Mouse (Mus musculus): Measurements from ENCODE around the gene Dis3l. TPM values are rescaled to one million over a fixed set of nuclear protein-coding genes. Genes with fewer than 3 reads are reported as not detected.
"Not testable (repeated sequence)": the region's sequence is repeated elsewhere in the genome, so short reads cannot be mapped to it uniquely, and the experiment has no call there.

Gene Dis3l
- polyA plus RNA-seq, 1 experiment, result 94.9 TPM

DNA sequence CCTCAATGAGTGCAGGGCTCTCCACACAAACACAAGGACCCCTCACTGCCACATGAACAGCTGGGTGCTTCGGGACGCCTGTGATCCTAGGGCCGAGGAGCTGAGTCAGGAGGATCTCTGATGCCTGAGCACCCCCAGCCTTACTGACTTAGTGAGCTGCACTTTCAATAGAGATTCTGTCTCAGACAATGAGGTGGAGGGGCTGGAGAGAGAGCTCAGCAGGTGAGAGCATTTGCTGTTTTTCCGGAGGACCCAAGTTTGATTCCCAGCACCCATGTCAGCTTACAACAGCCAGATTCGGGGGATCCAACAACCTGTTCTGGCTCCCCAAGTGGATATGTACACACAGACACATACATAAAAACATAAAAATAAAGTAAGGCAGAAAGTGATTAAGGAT lies 24.1 kb downstream of the Dis3l start:
- H3K4me1 ChIP-seq (ENCODE audit: control insufficient read depth, insufficient read depth, low read length), result no peaks in the 10 kb centered on the region
- no peak overlapping the region for H3K4me3 ChIP-seq (ENCODE audit: control insufficient read depth, low read depth, low read length)
- H3K27ac ChIP-seq (ENCODE audit: control insufficient read depth, insufficient read depth, low read depth, low read length), result no peak overlapping the region
- H3K27me3 ChIP-seq (ENCODE audit: control insufficient read depth, insufficient read depth, low read length), result no peaks in the 10 kb centered on the region
- H3K36me3 ChIP-seq (ENCODE audit: control insufficient read depth, insufficient read depth, low read length), result peaks cover 3% of the 10 kb centered on the region
- TF ChIP-seq POLR2A (IDR thresholded peaks at IDR 0.05; ENCODE audit: control insufficient read depth, low read depth, low read length), result no peak
- TF ChIP-seq CTCF (IDR thresholded peaks at IDR 0.05; ENCODE audit: control insufficient read depth, insufficient read depth, insufficient replicate concordance, low read depth, low read length), result no peak

DNA sequence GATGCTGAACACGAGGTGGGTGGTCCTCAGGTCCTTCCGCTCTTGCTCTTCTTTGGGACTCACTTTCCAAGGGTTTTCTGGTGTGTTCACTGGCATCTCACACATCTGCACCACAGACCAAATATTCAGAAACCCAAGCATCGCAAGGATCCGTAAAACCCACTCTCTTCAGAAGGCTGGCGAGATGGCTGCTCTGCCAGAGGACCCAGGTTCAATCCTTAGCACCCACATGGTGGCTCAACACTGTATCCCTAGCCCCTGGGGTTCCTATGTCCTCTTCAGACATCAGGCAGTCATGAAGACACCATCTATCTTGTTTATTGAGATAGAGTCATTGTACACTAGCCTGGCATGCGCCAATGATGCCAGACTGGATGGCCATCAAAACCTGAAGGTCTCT lies 26.4 kb downstream of the Dis3l start:
- TF ChIP-seq CTCF (IDR thresholded peaks at IDR 0.05; ENCODE audit: control insufficient read depth, insufficient read depth, insufficient replicate concordance, low read depth, low read length) (no peak), POLR2A (IDR thresholded peaks at IDR 0.05; ENCODE audit: control insufficient read depth, low read depth, low read length) (no peak)
- no peaks in the 10 kb centered on the region for H3K4me1 ChIP-seq (ENCODE audit: control insufficient read depth, insufficient read depth, low read length)
- H3K36me3 ChIP-seq (ENCODE audit: control insufficient read depth, insufficient read depth, low read length), result peaks cover 3% of the 10 kb centered on the region
- no peaks in the 10 kb centered on the region for H3K27me3 ChIP-seq (ENCODE audit: control insufficient read depth, insufficient read depth, low read length)
- H3K27ac ChIP-seq (ENCODE audit: control insufficient read depth, insufficient read depth, low read depth, low read length), result no peak overlapping the region
- H3K4me3 ChIP-seq (ENCODE audit: control insufficient read depth, low read depth, low read length), result no peak overlapping the region

DNA sequence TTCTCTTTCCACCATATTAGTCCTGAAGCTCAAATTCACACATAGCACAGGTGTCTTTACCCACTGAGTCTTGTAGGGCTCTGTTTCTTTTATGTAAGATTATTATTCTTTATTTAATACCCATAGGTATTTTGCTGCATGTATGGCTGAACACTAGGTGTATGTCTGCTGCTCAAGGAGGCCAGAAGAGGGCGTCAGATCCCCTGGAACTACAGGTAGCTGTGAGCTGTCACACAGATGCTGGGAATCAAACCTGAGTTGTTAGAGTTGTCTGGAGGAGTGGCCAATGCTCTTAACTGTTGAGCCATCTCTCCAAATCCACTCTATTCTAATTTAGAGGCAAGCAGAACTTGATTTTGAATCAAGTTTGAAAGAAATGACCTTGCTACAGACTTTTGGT lies 29.0 kb downstream of the Dis3l start:
- Histone ChIP-seq H3K27me3 (ENCODE audit: control insufficient read depth, insufficient read depth, low read length) (no peaks in the 10 kb centered on the region), H3K4me1 (ENCODE audit: control insufficient read depth, insufficient read depth, low read length) (no peaks in the 10 kb centered on the region), H3K4me3 (ENCODE audit: control insufficient read depth, low read depth, low read length) (no peak overlapping the region), H3K36me3 (ENCODE audit: control insufficient read depth, insufficient read depth, low read length) (peaks cover 5% of the 10 kb centered on the region), H3K27ac (ENCODE audit: control insufficient read depth, insufficient read depth, low read depth, low read length) (no peak overlapping the region)
- TF ChIP-seq CTCF (IDR thresholded peaks at IDR 0.05; ENCODE audit: control insufficient read depth, insufficient read depth, insufficient replicate concordance, low read depth, low read length), result no peak
- no peak for TF ChIP-seq POLR2A (IDR thresholded peaks at IDR 0.05; ENCODE audit: control insufficient read depth, low read depth, low read length)

DNA sequence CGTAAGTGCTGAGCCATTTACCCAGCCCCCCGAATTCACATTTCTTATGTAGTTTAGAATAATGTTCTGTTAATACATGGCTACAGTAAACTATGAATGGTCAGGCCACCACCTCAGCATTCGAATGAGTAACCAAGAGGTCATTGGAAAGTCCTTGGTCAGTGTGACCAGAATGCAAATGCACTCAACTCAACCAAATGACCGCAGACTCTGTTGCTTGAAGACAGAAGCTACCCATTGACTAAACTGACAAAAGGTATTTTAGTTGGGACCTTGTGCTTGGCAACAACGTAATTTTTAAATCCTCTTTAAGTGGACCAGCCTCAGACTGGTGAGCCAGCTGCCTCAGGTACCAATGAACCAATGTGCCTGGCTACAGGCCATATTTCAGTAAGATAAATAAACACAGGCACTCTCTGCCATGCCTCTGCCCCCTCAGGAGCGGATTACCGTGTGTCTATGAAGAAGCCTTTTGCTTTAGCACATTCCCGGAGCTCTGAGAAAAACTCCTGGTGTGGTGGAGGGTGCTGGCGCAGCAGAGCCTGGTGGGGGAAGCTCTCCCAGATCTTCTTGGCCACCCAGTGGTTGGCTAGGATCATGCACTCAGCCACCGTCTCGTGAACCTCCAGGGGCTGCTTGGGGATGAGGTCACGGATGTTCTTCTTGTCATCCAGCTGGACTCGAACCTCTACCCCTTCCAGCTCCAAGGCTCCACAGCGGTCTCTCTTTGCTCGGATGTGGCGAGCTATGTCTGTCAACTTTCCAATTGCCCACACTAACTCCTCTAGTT lies 29.9 kb downstream of the Dis3l start:
- H3K27me3 ChIP-seq (ENCODE audit: control insufficient read depth, insufficient read depth, low read length), result no peaks in the 10 kb centered on the region
- peak; percentile 33; the same call in 1 of the 2 replicates for TF ChIP-seq CTCF (IDR thresholded peaks at IDR 0.05; ENCODE audit: control insufficient read depth, insufficient read depth, insufficient replicate concordance, low read depth, low read length)
- TF ChIP-seq POLR2A (IDR thresholded peaks at IDR 0.05; ENCODE audit: control insufficient read depth, low read depth, low read length), result no peak
- H3K36me3 ChIP-seq (ENCODE audit: control insufficient read depth, insufficient read depth, low read length), result peaks cover 3% of the 10 kb centered on the region
- no peak overlapping the region for H3K27ac ChIP-seq (ENCODE audit: control insufficient read depth, insufficient read depth, low read depth, low read length)
- H3K4me1 ChIP-seq (ENCODE audit: control insufficient read depth, insufficient read depth, low read length), result no peaks in the 10 kb centered on the region
- H3K4me3 ChIP-seq (ENCODE audit: control insufficient read depth, low read depth, low read length), result no peak overlapping the region

DNA sequence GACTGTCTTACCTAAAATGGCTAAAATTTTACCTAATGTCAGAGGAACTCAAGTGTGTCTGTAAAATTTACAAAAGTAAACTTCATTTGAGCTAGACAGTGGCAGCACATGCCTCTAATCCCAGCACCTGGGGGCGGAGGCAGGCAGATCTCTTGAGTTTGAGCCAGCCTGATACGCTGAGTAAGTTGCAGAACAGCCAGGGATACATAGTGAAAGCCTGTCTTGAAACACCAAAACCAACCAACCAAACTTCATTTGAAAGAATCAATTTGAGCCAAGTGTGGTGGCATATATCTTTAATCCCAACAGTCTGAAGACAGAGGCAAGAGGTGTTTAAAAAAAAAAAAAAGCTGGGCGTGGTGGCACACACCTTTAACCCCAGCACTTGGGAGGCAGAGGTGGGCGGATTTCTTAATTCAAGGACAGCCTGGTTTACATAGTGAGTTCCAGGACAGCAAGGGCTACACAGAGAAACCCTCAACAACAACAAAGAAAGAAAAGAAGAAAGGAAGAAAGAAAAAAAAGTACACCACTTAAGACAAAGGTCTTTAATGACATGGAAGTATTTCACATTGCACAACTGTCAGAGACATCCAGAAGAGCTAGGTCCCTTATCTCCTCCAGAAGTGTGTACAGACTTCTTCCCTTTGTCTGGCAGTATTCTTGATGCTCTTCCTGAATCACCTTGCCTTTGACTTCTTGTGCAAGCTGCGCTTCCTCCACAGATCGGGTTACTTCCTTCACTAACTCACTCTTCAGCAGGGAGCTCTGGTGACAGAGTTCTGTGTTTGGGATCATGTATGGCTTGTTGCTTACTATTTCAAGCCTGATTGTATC lies 34.4 kb downstream of the Dis3l start:
- TF ChIP-seq CTCF (IDR thresholded peaks at IDR 0.05; ENCODE audit: control insufficient read depth, insufficient read depth, insufficient replicate concordance, low read depth, low read length), result no peak
- no peak for TF ChIP-seq POLR2A (IDR thresholded peaks at IDR 0.05; ENCODE audit: control insufficient read depth, low read depth, low read length)

DNA sequence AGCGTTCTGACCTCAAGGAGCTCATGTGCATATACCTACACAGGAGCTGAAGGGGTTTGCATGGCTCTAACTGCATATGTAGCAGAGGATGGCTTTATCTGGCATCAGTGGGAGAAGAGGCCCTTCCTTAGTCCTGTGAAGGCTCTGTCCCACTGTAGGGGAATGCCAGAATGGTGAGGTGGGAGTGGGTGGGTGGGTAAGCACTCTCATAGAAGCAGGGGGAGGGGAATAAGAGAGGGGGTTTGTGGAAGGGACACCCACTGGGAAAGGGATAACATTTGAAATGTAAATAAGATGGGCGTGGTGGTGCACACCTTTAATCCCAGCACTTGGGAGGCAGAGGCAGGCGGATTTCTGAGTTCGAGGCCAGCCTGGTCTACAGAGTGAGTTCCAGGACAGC lies 38.0 kb downstream of the Dis3l start:
- H3K27ac ChIP-seq (ENCODE audit: control insufficient read depth, insufficient read depth, low read depth, low read length); H3K4me1 ChIP-seq (ENCODE audit: control insufficient read depth, insufficient read depth, low read length); H3K27me3 ChIP-seq (ENCODE audit: control insufficient read depth, insufficient read depth, low read length); H3K4me3 ChIP-seq (ENCODE audit: control insufficient read depth, low read depth, low read length); H3K36me3 ChIP-seq (ENCODE audit: control insufficient read depth, insufficient read depth, low read length): not testable (repeated sequence)

More for the DNA sequence above, 34.4 kb downstream of the Dis3l start:
- no peaks in the 10 kb centered on the region for H3K4me1 ChIP-seq (ENCODE audit: control insufficient read depth, insufficient read depth, low read length)
- no peak overlapping the region for H3K27ac ChIP-seq (ENCODE audit: control insufficient read depth, insufficient read depth, low read depth, low read length)
- peaks cover 2% of the 10 kb centered on the region for H3K36me3 ChIP-seq (ENCODE audit: control insufficient read depth, insufficient read depth, low read length)
- H3K27me3 ChIP-seq (ENCODE audit: control insufficient read depth, insufficient read depth, low read length), result no peaks in the 10 kb centered on the region
- H3K4me3 ChIP-seq (ENCODE audit: control insufficient read depth, low read depth, low read length), result no peak overlapping the region

DNA sequence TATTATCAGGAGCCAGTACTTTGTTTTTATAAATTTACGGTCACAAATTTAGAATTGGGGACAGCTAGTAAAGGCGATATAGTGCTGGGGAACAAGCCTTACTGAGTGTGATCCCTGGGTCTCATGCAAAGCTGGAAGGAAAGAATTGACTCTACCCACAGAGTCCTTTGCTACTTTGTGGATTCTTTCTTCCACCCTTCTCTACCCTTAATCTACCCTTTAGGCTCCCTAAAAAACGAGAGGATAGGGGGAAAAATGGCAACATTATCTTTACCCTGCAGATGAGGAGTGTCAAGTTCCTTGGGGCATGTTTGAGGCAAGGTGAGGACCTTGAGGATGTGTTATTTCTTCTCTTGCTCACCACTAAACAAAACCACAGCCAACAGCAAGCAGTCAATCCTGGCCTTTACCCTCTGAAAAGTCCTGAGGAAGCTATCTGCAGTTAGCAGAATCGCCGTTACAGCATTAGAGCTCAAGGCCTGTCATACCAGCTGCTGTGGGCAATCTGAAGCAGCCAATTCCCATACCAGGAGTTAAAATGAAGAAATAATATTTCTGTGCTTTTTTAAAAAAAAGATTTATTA lies 58.6 kb downstream of the Dis3l start:
- no peak for TF ChIP-seq POLR2A (IDR thresholded peaks at IDR 0.05; ENCODE audit: control insufficient read depth, low read depth, low read length)
- no peak for TF ChIP-seq CTCF (IDR thresholded peaks at IDR 0.05; ENCODE audit: control insufficient read depth, insufficient read depth, insufficient replicate concordance, low read depth, low read length)
- no peak overlapping the region for H3K27ac ChIP-seq (ENCODE audit: control insufficient read depth, insufficient read depth, low read depth, low read length)
- H3K27me3 ChIP-seq (ENCODE audit: control insufficient read depth, insufficient read depth, low read length), result no peaks in the 10 kb centered on the region
- H3K36me3 ChIP-seq (ENCODE audit: control insufficient read depth, insufficient read depth, low read length), result no peaks in the 10 kb centered on the region
- peak overlapping the region; percentile 47 for H3K4me3 ChIP-seq (ENCODE audit: control insufficient read depth, low read depth, low read length)
- no peaks in the 10 kb centered on the region for H3K4me1 ChIP-seq (ENCODE audit: control insufficient read depth, insufficient read depth, low read length)
